Mouse (Mus musculus): Measurements from ENCODE around the gene Stk4. TPM values are rescaled to one million over a fixed set of nuclear protein-coding genes. Genes with fewer than 3 reads are reported as not detected.
A peak's percentile ranks its signal among the peaks of the same experiment; 100 is the strongest.

The Stk4 gene
- total and polyA plus RNA-seq, 3 experiments, result 51.4 to 77.5 (median 64.4) TPM

DNA sequence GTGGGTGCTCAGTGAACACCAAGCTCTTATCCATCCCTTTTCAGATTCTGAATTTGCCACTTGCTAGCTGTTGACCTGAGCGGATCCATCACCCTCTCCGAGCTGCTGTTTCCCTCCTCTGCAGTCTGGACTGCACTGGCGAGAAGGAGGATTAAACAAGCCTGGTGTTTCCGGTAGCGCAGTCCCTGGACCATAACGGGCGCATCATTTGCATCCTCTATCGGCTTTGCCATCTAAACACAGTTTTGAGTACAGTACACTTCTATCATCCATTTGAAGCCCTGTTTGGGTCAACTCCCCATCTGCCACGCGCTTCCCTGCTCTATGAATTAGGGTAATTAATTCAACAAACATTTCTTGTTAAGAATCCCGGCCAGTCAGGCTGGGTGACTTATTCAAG lies 100.2 kb downstream of the Stk4 start:
- Histone ChIP-seq H3K36me3 (replicated peaks in 1 of 2; ENCODE audit: control insufficient read depth in 1 of 2, insufficient read depth in 1 of 2, low read length in 1 of 2) (peaks cover 0 to 1% of the 10 kb centered on the region in 2 experiments), H3K9me3 (replicated peaks; ENCODE audit: low read length) (peaks cover 10% of the 10 kb centered on the region), H3K27ac (ENCODE audit: insufficient read depth, low read depth) (no peak overlapping the region), H3K9ac (ENCODE audit: insufficient read depth, low read depth) (no peak overlapping the region), H3K79me2 (replicated peaks; ENCODE audit: control insufficient read depth, extremely low read depth, insufficient read depth, poor library complexity, severe bottlenecking) (no peaks in the 10 kb centered on the region), H3K4me2 (ENCODE audit: insufficient read depth, low read depth, poor library complexity, severe bottlenecking) (peak overlapping the region; percentile 89), H3K27me3 (replicated peaks) (no peaks in the 10 kb centered on the region), H3K4me3 (replicated peaks in 1 of 3; ENCODE audit: low read depth in 2 of 3, low read length in 2 of 3, poor library complexity in 1 of 3) (no peak overlapping the region), H3K4me1 (ENCODE audit: control insufficient read depth in 1 of 2, insufficient read depth in 2 of 2) (peaks cover 0 to 5% of the 10 kb centered on the region in 2 experiments; a peak in 1 of 4 replicates)
- in situ Hi-C loops (cut with MboI; ENCODE audit: low pct_ligation_motif_present, low pct_unique_long_range_greater_than_20kb, low sequenced_read_pairs), result loop anchor here (5.0 kb wide), 1 partner anchor 38 kb away; no protein-coding TSS in a partner anchor
- no peak for DNase-seq (ENCODE audit: extremely low read depth)
- no peak for TF ChIP-seq ZNF384 (IDR thresholded peaks at IDR 0.05; ENCODE audit: low read depth, low read length)
- no peak for TF ChIP-seq KAT2A (IDR thresholded peaks at IDR 0.05; ENCODE audit: insufficient replicate concordance, low read length)
- no peak for TF ChIP-seq TBP (conservative IDR thresholded peaks at IDR 0.05; ENCODE audit: low read depth, low read length)
- no peak for TF ChIP-seq MAFK (IDR thresholded peaks at IDR 0.05; ENCODE audit: insufficient replicate concordance, low read length)
- TF ChIP-seq USF2 (conservative IDR thresholded peaks at IDR 0.05; ENCODE audit: low read depth, low read length), result no peak
- no peak for TF ChIP-seq MEF2A (IDR thresholded peaks at IDR 0.05; ENCODE audit: borderline replicate concordance, low read depth, low read length)
- no peak for TF ChIP-seq CTCF (conservative IDR thresholded peaks at IDR 0.05 in 1 of 2, IDR thresholded peaks at IDR 0.05 in 1 of 2; ENCODE audit: low read depth in 2 of 2, low read length in 2 of 2)
- TF ChIP-seq USF1 (IDR thresholded peaks at IDR 0.05; ENCODE audit: low read depth, low read length), result no peak
- no peak for TF ChIP-seq PAX5 (IDR thresholded peaks at IDR 0.05; ENCODE audit: low read length)
- no peak for TF ChIP-seq GABPA (IDR thresholded peaks at IDR 0.05; ENCODE audit: insufficient replicate concordance, low read depth, low read length)
- no peak for TF ChIP-seq NELFE (IDR thresholded peaks at IDR 0.05; ENCODE audit: low read depth, low read length)
- no peak for TF ChIP-seq SMC3 (IDR thresholded peaks at IDR 0.05; ENCODE audit: low read depth, low read length)
- TF ChIP-seq CHD1 (IDR thresholded peaks at IDR 0.05; ENCODE audit: low read depth, low read length), result no peak
- no peak for TF ChIP-seq POLR2A (IDR thresholded peaks at IDR 0.05; ENCODE audit: low read depth, low read length)
- TF ChIP-seq ELF1 (IDR thresholded peaks at IDR 0.05; ENCODE audit: low read depth, low read length), result no peak
- TF ChIP-seq ZMIZ1 (IDR thresholded peaks at IDR 0.05; ENCODE audit: low read depth, low read length), result no peak
- TF ChIP-seq RAD21 (IDR thresholded peaks at IDR 0.05; ENCODE audit: low read depth, low read length), result no peak
- no peak for TF ChIP-seq JUN (IDR thresholded peaks at IDR 0.05; ENCODE audit: insufficient read depth, low read depth, low read length)
- TF ChIP-seq CHD2 (IDR thresholded peaks at IDR 0.05; ENCODE audit: low read length), result no peak
- no peak for TF ChIP-seq JUND (conservative IDR thresholded peaks at IDR 0.05; ENCODE audit: low read depth, low read length)
- dilution Hi-C loops (cut with MboI; ENCODE audit: extremely low pct_ligation_motif_present, extremely low pct_unique_long_range_greater_than_20kb, low sequenced_read_pairs), result no loop called here

DNA sequence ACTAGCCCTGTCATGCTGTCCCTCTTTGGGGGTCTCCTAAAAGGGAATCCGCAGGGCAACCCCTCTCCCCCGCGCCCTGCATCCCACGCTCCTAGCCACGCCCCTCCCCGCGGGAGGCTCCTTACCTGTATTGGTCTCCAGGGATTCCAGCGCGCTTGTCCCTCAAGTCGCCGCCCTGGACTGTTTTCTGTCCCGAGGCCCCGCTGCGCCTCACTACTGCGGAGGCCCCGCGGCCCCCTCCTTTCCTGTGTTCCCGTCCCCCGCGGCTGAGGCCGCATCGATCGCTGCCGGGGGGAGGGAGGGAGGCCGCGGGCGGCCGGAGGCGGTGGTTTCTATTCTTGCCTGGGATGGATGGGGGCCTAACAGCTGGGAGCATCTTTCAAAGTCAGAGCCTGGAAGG lies 100.8 kb downstream of the Stk4 start, which contains the start of gene Kcns1:
Gene Kcns1 (minus strand): TSS at position 212 of the 400 bp plus-strand sequence.
- in situ Hi-C loops (cut with MboI; ENCODE audit: low pct_ligation_motif_present, low pct_unique_long_range_greater_than_20kb, low sequenced_read_pairs), result loop anchor here (5.0 kb wide), 1 partner anchor 39 kb away; no protein-coding TSS in a partner anchor
- H3K9me3 ChIP-seq (replicated peaks; ENCODE audit: low read length), result peaks cover 10% of the 10 kb centered on the region
- DNase-seq (ENCODE audit: extremely low read depth), result no peak
- H3K4me3 ChIP-seq (replicated peaks in 1 of 3; ENCODE audit: low read depth in 2 of 3, low read length in 2 of 3, poor library complexity in 1 of 3), result peak within 1 kb of the TSS in 2 of 3 experiments; percentile 20 to 54
- no peaks in the 10 kb centered on the region for H3K79me2 ChIP-seq (replicated peaks; ENCODE audit: control insufficient read depth, extremely low read depth, insufficient read depth, poor library complexity, severe bottlenecking)
- H3K9ac ChIP-seq (ENCODE audit: insufficient read depth, low read depth), result 0 out of 2 replicates have a peak within 1 kb of the TSS, but pooled peaks have one; percentile 5
- dilution Hi-C loops (cut with MboI; ENCODE audit: extremely low pct_ligation_motif_present, extremely low pct_unique_long_range_greater_than_20kb, low sequenced_read_pairs), result no loop called here
- no peak within 1 kb of the TSS for H3K27ac ChIP-seq (ENCODE audit: insufficient read depth, low read depth)
- no peak for TF ChIP-seq RCOR1 (conservative IDR thresholded peaks at IDR 0.05; ENCODE audit: low read depth, low read length)
- TF ChIP-seq UBTF (IDR thresholded peaks at IDR 0.05; ENCODE audit: low read depth, low read length), result no peak
- TF ChIP-seq ZMIZ1 (IDR thresholded peaks at IDR 0.05; ENCODE audit: low read depth, low read length), result no peak
- no peaks in the 10 kb centered on the region for H3K27me3 ChIP-seq (replicated peaks)
- peaks cover 0 to 5% of the 10 kb centered on the region in 2 experiments; a peak in 1 of 4 replicates for H3K4me1 ChIP-seq (ENCODE audit: control insufficient read depth in 1 of 2, insufficient read depth in 2 of 2)
- peaks cover 0 to 1% of the 10 kb centered on the region in 2 experiments for H3K36me3 ChIP-seq (replicated peaks in 1 of 2; ENCODE audit: control insufficient read depth in 1 of 2, insufficient read depth in 1 of 2, low read length in 1 of 2)
- peak within 1 kb of the TSS; percentile 89 for H3K4me2 ChIP-seq (ENCODE audit: insufficient read depth, low read depth, poor library complexity, severe bottlenecking)
